Mouse (Mus musculus) erythroblast, embryonic 14.5 days (primary cell): ENCODE data around the gene 4930442H23Rik.

Source experiments
- GATA1 ChIP-seq: IDR thresholded peaks from 2 replicates; pipeline ENCODE4 v1.6.1; 2012; ENCODE audit warnings: low read length, inconsistent platforms, mixed read lengths
- TAL1 ChIP-seq: IDR thresholded peaks from 3 replicates; pipeline ENCODE4 v1.6.1; 2012; ENCODE audit warnings: low read length, inconsistent platforms, mixed read lengths

- no peak for TF ChIP-seq GATA1
- TF ChIP-seq TAL1 = no peak
These were observed 37.9 kb upstream of the 4930442H23Rik start for GRCm38 (mm10) chr10:81221402-81222015.
